Mouse (Mus musculus) heart, embryonic 15.5 days (tissue): ENCODE data around the gene Cntf. TPM values are rescaled to one million over a fixed set of nuclear protein-coding genes. Genes with fewer than 3 reads are reported as not detected.

Source experiments
- ATAC-seq: fragments of 200-750 bp; cut with Nextera tagmentation; replicated peaks from 2 replicates; pipeline ENCODE4 v1.8.0; 2017; ENCODE audit warnings: low read depth, moderate TSS enrichment; ENCODE audit not compliant: insufficient number of reproducible peaks, insufficient read depth, low FRiP score
- H3K27ac ChIP-seq: fragments of 300-500 bp; sonication (generic); 2 replicates; pipeline ENCODE4 v1.5.1; 2015; ENCODE audit warnings: mild to moderate bottlenecking, inconsistent platforms
- H3K27me3 ChIP-seq: fragments of 300-500 bp; sonication (generic); 2 replicates; pipeline ENCODE4 v1.6.1; 2015; ENCODE audit warnings: inconsistent platforms
- H3K36me3 ChIP-seq: fragments of 300-500 bp; sonication (generic); 2 replicates; pipeline ENCODE4 v1.6.1; 2015; ENCODE audit warnings: mild to moderate bottlenecking, inconsistent platforms
- H3K4me1 ChIP-seq: fragments of 300-500 bp; sonication (generic); replicated peaks from 2 replicates; pipeline ENCODE4 v1.6.1; 2015; ENCODE audit warnings: inconsistent platforms
- H3K4me2 ChIP-seq: fragments of 300-500 bp; sonication (generic); 2 replicates; pipeline ENCODE4 v1.6.1; 2015; ENCODE audit warnings: inconsistent platforms, mild to moderate bottlenecking, moderate library complexity
- H3K4me3 ChIP-seq: fragments of 300-500 bp; sonication (generic); 2 replicates; pipeline ENCODE4 v1.5.1; 2015; ENCODE audit warnings: mild to moderate bottlenecking, inconsistent platforms
- H3K9ac ChIP-seq: fragments of 300-500 bp; sonication (generic); 2 replicates; pipeline ENCODE4 v1.6.1; 2015; ENCODE audit warnings: mild to moderate bottlenecking, inconsistent platforms
- H3K9me3 ChIP-seq: fragments of 300-500 bp; sonication (generic); replicated peaks from 2 replicates; pipeline ENCODE4 v1.6.1; 2016; ENCODE audit warnings: inconsistent platforms
- WGBS: fragments of 180-500 bp; shearing (Covaris S2); methylation state at CpG from one replicate; pipeline ENCODE4 v1.1.7; 2015; ENCODE audit warnings: mixed read lengths; 5-methylcytosine and 5-hydroxymethylcytosine counted together
- polyA plus RNA-seq: library from polyadenylated mRNA; unstranded; fragments of >200 nt; fragmentation: Nextera tagmentation; extraction: Ambion mirVana; gene quantifications from 2 replicates; pipeline ENCODE4 v1.2.1, GENCODE M21; 2015

Gene Cntf
- polyA plus RNA-seq, 1 experiment from 2014 or later = 0.97 TPM

DNA sequence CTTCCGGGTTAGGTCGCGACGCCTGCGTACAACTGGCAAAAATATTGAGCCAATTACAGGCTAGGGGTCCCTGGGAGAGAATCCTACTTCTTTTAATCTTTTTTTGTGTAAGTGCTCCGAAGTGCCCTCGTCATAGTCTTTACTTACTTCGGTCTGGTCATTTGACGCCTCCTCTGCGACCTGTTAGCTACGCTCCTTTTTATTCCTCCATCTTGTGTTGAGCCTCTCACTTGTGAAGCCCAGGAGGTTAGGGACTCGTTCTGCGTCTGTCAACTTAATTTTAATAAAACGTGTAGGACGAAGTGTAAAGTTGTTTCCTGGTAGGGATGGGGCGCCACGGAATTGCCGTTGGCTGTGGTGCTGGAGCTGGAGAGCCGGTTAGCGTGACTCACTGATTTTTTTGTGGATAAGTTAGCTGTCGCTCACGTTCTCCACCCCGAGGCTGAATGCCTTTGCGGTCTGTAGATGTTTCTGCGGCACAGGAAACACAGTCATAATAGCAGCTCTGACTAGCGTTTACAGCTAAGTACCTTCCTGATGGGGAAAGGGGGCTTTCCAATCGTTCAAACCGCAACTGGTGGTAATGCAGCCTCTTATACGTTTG lies 31.0 kb upstream of the Cntf start:
- ATAC-seq = no peak
- Histone ChIP-seq H3K9ac (peak overlapping the region; percentile 40), H3K4me3 (peak overlapping the region; percentile 99), H3K9me3 (no peaks in the 10 kb centered on the region), H3K27me3 (no peaks in the 10 kb centered on the region), H3K4me1 (peaks cover 6% of the 10 kb centered on the region), H3K27ac (peak overlapping the region; percentile 100), H3K36me3 (no peaks in the 10 kb centered on the region), H3K4me2 (peak overlapping the region; percentile 87)
- WGBS = under 1% methylated on average over 29 of the region's 29 CpGs

- peak within 1 kb of the TSS; percentile 87 for H3K4me2 ChIP-seq
- H3K9ac ChIP-seq = peak within 1 kb of the TSS; percentile 100
- ATAC-seq = peak; percentile 96
- no peaks in the 10 kb centered on the region for H3K9me3 ChIP-seq
- no peaks in the 10 kb centered on the region for H3K27me3 ChIP-seq
- WGBS = under 1% methylated on average over 51 of the region's 76 CpGs
- peaks cover 9% of the 10 kb centered on the region for H3K4me1 ChIP-seq
- H3K36me3 ChIP-seq = no peaks in the 10 kb centered on the region
- H3K4me3 ChIP-seq = peak within 1 kb of the TSS; percentile 99
- H3K27ac ChIP-seq = peak within 1 kb of the TSS; percentile 100
These were observed 30.3 kb upstream of the Cntf start, which contains the start of the genes Zfp91 and Lpxn for GRCm38 (mm10) chr19:12795511-12796327. Gene Zfp91, minus strand, starts transcription at chr19:12796126. Gene Lpxn, plus strand, starts transcription at chr19:12796193.

GRCm38 (mm10) chr19:12795110-12795509 lies 29.7 kb upstream of the Cntf start:
- Histone ChIP-seq H3K9me3 (no peaks in the 10 kb centered on the region), H3K4me1 (peaks cover 9% of the 10 kb centered on the region), H3K36me3 (no peaks in the 10 kb centered on the region), H3K27ac (peak overlapping the region; percentile 100), H3K4me2 (peak overlapping the region; percentile 64), H3K9ac (peak overlapping the region; percentile 100), H3K4me3 (peak overlapping the region; percentile 99), H3K27me3 (no peaks in the 10 kb centered on the region)
- ATAC-seq = peak; percentile 45
- WGBS = under 1% methylated on average over 47 of the region's 63 CpGs

DNA sequence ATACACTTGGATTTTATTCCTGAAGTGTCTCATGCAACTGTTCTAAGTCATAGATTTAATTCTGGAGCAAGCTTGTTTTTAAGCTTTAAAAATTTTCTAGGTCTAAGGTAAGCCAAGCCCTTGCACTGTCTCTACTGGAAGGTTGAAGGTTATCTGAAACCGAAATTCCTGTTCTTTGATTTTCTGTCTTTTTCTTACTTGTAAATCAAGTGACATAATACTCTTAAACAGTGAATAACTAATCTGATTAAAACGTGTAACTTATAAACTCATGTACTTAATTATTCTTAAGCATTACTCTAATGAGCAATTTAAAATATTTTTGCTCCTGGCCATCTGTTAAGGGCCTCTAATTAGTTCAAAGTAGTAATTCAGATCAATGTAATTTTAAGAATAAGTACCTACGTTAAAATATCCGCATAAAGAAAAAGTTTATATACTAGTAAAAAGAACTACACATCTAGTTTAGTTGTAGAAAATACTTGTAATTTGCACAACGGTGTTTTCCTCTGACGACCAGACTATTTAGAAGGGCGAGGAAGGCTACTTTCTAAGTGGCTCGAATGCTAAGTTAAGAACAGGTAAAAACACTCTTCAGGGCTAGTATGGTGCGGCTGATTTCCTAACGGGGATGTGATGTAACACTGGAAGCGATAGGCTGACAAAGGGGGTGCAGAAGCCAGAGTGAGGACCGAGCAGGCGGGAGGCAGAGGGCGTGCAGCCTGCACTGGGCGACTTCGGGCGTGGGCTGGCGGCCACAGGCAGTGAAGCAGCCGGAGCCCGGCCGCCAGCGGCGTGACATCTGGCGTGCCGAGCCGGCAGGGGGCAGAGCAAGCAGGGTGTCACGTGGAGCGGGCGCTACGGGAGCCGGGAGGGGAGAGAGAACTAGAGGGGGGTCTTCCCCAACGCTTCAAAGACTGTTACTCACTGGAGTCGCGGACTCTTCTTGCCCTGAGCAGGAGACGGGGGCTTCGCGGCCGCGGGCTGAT lies 28.9 kb upstream of the Cntf start:
- H3K4me3 ChIP-seq = peak overlapping the region; percentile 99
- under 1% methylated on average over 39 of the region's 39 CpGs for WGBS

DNA sequence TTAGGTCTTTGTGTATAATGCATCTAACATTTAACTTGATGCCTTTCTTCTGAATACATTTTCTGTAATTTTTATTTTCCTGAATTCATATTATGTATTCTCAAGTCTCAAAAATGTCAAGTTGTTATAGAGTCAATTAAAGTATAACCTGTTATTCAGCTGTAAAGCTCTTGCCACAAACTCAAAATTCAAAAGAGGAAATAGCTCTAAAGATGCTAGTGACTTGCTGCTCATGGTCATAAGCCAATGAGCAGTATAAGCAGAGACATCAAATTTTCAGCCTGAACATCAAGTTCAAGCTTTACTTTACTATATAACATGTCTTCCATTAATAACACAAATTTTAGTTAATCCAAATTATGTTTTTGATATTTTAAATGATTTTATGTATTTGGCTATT lies 26.9 kb upstream of the Cntf start:
- ATAC-seq = no peak
- H3K9ac ChIP-seq = no peak overlapping the region

More for the DNA sequence above, 28.9 kb upstream of the Cntf start:
- Histone ChIP-seq H3K27me3 (no peaks in the 10 kb centered on the region), H3K4me1 (peaks cover 9% of the 10 kb centered on the region), H3K4me2 (peak overlapping the region; percentile 64), H3K27ac (peak overlapping the region; percentile 100), H3K9ac (peak overlapping the region; percentile 100), H3K9me3 (no peaks in the 10 kb centered on the region), H3K36me3 (no peaks in the 10 kb centered on the region)
- ATAC-seq = peak; percentile 48

DNA sequence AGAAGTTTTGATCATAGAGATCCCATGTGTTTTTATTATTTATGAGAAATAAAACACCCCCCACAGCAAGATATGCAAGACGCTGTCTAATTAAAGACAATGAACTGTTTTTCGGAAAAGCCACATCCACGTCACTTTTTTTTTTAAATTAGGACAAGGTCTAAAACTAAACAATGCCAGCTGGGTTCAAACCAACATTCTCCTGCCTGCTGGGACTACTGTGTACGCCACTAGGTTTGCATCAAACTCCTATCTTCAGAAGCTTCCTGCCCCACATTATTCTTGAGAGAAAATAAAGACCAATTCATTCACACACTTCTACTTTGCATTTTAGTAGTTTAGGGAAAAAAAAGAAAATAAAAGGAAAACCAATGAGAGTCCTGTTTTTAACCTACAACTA lies 22.3 kb upstream of the Cntf start:
- Histone ChIP-seq H3K4me3 (no peak overlapping the region), H3K9ac (no peak overlapping the region), H3K4me2 (no peak overlapping the region), H3K27ac (no peak overlapping the region), H3K36me3 (no peaks in the 10 kb centered on the region), H3K9me3 (no peaks in the 10 kb centered on the region), H3K27me3 (no peaks in the 10 kb centered on the region), H3K4me1 (peaks cover 9% of the 10 kb centered on the region)
- no peak for ATAC-seq
- WGBS = 76% methylated on average over 4 of the region's 4 CpGs

More for the DNA sequence above, 26.9 kb upstream of the Cntf start:
- Histone ChIP-seq H3K27me3 (no peaks in the 10 kb centered on the region), H3K27ac (no peak overlapping the region), H3K4me1 (peaks cover 12% of the 10 kb centered on the region), H3K36me3 (no peaks in the 10 kb centered on the region), H3K4me2 (no peak overlapping the region), H3K9me3 (no peaks in the 10 kb centered on the region), H3K4me3 (no peak overlapping the region)

- no peak overlapping the region for H3K9ac ChIP-seq
- H3K4me1 ChIP-seq = peaks cover 9% of the 10 kb centered on the region
- no peak overlapping the region for H3K4me3 ChIP-seq
- 79% methylated on average over 2 of the region's 2 CpGs for WGBS
- H3K27me3 ChIP-seq = no peaks in the 10 kb centered on the region
- H3K36me3 ChIP-seq = no peaks in the 10 kb centered on the region
- no peak overlapping the region for H3K4me2 ChIP-seq
- no peaks in the 10 kb centered on the region for H3K9me3 ChIP-seq
- no peak overlapping the region for H3K27ac ChIP-seq
- ATAC-seq = no peak
These were observed 21.5 kb upstream of the Cntf start for GRCm38 (mm10) chr19:12786803-12787395.

GRCm38 (mm10) chr19:12780437-12780836 lies 15.0 kb upstream of the Cntf start:
- H3K9me3 ChIP-seq = no peaks in the 10 kb centered on the region
- no peak overlapping the region for H3K9ac ChIP-seq
- no peaks in the 10 kb centered on the region for H3K27me3 ChIP-seq
- H3K4me1 ChIP-seq = no peaks in the 10 kb centered on the region; the same call in 1 of the 2 replicates
- H3K4me2 ChIP-seq = no peak overlapping the region
- H3K36me3 ChIP-seq = peaks cover 17% of the 10 kb centered on the region
- H3K27ac ChIP-seq = no peak overlapping the region
- no peak overlapping the region for H3K4me3 ChIP-seq
- no peak for ATAC-seq

GRCm38 (mm10) chr19:12770888-12771287 lies 5.5 kb upstream of the Cntf start:
- H3K27ac ChIP-seq = no peak overlapping the region
- H3K36me3 ChIP-seq = peaks cover 44% of the 10 kb centered on the region

DNA sequence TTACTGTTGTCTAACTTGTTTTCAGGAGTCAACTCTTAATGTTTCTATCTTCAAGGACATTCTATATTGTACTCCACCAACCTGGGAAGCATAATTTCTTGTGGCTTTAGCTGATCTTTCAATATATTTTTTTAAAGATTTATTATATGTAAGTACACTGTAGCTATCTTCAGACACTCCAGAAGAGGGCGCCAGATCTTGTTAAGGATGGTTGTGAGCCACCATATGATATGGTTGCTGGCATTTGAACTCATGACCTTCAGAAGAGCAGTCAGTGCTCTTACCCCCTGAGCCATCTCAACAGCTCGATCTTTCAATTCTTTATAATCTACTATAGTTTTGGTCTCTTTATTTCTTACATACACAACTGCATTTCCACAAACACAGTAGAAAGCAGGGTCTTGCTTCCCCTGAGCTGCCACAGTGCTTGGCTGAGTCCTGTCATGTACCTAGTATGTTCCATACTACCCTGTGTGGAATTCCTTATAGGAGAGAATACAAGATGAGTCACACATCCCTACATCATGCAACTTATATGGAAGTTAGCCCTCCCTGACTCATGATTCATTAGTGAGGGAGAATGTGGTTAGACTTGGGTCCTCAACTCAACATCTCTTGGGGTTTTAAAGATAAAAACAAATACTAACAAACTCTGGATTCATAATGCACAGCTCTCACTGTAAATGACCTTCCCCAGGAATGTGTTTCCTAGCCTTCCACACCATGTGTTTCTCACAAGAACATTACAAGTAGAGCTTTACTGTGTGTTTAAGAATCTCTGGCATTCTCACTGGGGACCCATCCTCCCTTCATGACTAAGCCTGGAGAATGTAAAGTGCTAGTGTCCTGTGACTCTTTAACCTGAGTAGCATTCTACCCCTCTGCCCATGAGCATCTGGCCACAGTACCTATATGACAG lies 3.0 kb downstream of the Cntf start:
- WGBS = 56% methylated on average over 2 of the region's 2 CpGs
- no peak overlapping the region for H3K4me3 ChIP-seq
- no peak for ATAC-seq

More at GRCm38 (mm10) chr19:12770888-12771287, 5.5 kb upstream of the Cntf start:
- H3K9me3 ChIP-seq = no peaks in the 10 kb centered on the region
- no peaks in the 10 kb centered on the region for H3K4me1 ChIP-seq
- no peak for ATAC-seq
- no peaks in the 10 kb centered on the region for H3K27me3 ChIP-seq
- H3K9ac ChIP-seq = no peak overlapping the region
- H3K4me2 ChIP-seq = no peak overlapping the region
- 80% methylated on average over 5 of the region's 5 CpGs for WGBS
- H3K4me3 ChIP-seq = no peak overlapping the region

More for the DNA sequence above, 3.0 kb downstream of the Cntf start:
- H3K36me3 ChIP-seq = peaks cover 31% of the 10 kb centered on the region
- H3K4me1 ChIP-seq = no peaks in the 10 kb centered on the region
- no peak overlapping the region for H3K9ac ChIP-seq
- H3K27me3 ChIP-seq = no peaks in the 10 kb centered on the region
- H3K27ac ChIP-seq = no peak overlapping the region
- H3K4me2 ChIP-seq = no peak overlapping the region
- H3K9me3 ChIP-seq = no peaks in the 10 kb centered on the region
